Mouse (Mus musculus) CH12F3 (cell line): ENCODE data around the gene Prkce.

Experiments
- in situ Hi-C: fragments of 300-500 bp; cut with MboI; formaldehyde crosslinking; loops from 2 replicates; pipeline ENCODE4 v1.14.3; 2020; ENCODE audit warnings: low sequenced_read_pairs

Prkce gene

DNA sequence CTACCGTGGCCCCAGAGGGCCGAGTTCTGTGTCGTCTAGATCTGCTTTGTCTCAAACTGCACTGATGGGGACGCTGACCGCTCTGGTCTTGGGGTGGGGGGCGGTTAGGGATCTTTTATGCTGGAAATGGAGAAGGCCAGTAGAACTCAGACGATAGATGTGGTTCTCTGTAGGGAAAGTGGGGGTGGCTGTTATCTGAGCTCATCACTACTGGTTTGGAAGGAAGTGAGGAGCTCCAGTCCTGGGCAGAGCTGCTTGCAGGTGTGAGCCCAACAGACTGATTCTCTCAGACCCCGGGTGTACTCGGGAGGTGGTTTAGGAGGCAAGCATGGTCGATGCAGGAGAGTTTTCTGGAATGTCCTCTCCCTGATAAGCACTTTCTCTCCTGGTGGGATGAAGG, 157.7 kb downstream of the Prkce start:
- in situ Hi-C loops = no loop called here

DNA sequence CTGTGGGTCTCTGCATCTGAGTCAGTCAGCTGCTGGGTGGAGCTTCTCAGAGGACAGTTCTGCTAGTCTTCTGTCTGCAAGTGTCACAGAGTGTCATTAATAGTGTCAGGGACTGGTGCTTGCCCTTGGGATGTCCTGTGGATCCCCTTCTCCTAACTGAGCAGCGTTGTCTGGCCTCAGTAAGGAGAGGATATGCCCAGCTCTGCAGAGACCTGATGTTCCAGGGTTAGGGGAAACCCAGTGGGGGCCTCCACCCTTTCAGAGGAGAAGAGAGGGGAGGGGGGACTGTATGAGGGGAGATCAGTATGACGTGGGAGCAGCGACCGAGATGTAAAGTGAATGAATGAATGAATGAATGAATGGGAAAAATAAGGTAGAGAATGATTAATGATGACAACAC, 160.4 kb downstream of the Prkce start:
- in situ Hi-C loops = no loop called here

DNA sequence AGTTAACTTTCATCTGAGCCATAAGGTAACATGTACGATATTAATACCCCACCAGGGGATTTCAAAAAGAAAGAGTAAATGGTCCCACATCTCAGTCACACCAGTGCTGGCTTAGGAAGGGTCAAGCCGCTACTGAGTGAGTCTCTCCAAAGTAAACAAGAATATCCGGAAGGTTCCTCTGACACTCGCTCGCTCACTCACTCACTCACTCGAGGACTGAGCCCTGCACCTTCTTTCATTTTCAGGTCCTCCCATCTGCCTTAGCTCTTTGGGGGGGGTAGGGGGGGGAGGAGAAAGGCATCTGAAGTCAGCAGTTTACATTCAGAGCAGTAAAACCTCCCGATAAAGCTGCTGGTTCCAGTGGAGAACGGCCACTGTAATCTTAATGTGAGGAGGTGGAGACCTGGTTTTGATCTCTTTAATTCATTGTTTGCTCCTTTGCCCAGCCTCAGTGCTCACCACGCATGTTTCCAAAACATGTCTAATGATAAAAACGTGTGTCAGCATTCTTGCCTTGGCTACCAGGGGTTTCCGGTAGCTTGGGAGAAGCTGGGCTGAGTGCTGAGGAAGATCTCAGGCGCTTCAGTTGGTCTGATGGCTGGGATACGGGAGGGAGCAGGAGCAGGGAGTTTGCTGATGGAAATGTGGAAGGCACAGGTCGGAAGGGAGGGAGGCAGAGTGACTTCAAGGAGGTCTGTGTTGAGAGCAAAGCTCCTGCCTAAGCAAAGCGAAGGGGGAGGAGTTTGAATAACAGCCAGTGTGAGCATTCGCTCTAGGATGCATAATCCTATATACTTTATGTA, 161.9 kb downstream of the Prkce start:
- in situ Hi-C loops = no loop called here

DNA sequence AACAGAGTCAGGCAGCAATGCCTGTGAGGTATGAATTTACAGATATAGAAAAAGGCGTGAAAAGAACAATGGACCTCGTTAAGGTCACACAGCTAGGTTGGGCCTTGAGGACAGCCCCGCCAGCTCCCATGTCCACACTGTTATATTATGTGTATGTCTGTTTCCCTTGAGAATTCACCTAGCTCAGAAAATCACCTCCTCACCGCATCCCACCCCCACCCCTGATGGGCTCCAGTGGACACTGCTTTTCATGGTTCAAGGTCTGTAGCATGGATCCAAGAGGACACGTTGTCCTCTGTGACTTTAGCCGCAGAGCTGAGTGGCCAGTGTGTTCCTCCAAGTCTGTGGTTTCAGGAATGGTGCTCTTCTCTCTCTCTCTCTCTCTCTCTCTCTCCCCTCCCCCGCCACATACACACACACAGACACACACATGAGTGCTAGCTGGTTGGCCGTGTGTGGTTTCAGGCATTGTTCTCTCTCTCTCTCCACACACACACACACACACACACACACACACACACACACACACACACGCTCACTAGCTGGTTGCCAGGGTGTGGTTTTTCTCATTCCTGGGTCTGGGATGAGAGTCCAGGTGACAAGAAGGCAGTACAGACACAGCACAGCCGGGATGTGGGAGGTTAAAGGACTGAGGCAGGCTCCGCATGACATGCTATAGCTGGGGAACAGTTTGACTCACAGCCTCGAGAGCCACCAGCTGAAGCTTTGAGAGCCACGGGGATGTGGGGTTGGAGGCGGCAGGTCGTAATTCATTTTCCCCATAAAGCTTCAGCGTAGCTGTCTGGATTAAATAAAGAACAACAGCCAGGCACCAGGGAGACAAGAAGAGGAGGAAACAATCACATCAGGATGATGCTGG, 162.7 kb downstream of the Prkce start:
- in situ Hi-C loops = no loop called here

DNA sequence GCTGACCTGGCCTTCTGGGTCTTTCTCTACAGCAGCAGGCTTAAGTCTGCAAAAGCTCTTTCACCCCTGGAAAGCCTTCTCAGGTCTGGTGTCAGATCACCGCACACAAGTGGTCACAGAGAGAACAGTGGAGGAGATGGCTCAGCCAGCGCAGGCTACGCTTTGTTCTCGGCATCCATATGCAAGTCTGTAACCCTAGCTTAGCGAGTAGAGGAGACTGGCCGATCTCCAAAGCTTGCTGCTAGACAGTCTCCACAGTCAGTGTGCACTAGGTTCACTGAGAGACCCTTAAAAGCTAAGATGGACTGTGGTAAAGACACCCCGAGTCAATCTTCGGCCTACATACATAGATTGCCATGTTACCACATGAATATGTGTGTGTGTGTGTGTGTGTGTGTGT, 164.2 kb downstream of the Prkce start:
- in situ Hi-C loops = no loop called here

DNA sequence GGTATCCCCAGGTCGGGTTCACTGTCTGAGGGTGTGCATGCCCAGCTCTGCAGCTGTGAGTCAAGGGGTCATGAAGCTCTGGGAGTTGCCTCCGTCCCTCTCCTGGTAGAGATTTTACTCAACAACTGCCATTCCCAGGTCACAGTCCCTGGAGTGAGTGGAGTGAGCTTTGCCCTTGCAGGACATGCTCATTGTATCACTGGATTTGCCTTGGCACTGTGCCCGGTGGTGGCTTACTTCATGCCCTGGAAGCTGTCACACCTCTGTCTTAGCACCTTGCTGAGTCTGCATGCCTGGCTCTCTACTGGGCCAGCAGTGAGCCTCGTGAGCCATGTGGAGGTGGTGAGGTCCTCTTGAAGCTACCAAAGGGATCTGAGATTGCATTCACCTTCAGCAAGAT, 167.4 kb downstream of the Prkce start:
- in situ Hi-C loops = no loop called here

DNA sequence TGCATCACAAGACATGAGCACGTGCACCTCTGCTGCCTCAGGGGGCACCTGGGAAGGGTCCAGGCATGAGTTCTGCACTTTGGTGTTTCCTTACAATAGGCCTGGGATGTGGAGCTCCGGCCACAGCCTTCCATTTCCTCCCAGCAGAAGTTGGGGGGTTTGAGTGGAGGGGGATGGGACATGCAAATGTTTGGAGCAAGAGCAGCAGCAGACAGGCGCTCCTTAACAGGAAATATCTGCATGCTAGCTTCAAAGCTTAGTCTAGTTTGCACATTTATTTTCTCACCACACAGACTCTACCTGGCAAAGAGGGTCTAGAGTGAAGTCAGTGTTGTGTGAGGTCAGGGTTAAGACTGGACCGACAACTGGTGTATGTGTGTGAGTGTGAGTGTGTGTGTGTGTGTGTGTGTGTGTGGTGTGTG, 169.1 kb downstream of the Prkce start:
- in situ Hi-C loops = no loop called here

DNA sequence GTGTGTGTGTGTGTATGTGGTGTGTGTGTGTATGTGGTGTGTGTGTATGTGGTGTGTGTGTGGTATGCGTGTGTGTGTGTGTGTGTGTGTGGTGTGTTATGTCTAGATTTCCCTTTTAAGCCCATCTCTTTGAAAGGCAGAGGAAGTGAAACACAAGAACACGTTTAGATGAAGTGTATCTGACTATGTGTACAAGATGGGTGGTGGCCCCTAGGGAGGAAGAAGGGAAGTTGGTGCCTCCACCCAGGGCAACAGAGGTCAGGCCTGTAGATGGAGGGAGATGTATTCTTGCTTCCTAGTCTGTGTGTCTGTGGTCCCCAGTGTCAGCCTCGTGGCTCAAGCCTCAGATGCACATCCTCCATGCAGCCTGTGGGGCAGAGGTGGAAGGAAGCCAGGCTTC, 169.5 kb downstream of the Prkce start:
- in situ Hi-C loops = no loop called here

DNA sequence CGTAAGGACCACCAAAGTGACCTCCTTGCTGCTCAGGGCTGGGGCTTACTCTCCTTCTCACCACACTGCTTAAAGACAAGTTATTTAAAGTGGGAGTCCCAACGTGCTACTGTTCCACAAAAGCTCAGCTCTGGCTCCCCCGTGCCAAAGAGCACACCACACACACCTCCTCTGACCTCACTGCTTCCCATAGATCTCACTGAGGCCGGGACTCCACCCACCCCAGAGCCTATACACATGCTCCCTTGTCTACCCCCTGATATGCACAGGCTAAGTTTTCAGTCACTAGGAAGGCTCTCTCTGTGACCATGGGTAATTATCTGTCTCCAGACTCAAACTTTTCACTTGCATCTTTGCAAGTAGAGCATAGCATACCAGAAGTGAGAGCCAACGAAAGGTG, 170.7 kb downstream of the Prkce start:
- in situ Hi-C loops = no loop called here

DNA sequence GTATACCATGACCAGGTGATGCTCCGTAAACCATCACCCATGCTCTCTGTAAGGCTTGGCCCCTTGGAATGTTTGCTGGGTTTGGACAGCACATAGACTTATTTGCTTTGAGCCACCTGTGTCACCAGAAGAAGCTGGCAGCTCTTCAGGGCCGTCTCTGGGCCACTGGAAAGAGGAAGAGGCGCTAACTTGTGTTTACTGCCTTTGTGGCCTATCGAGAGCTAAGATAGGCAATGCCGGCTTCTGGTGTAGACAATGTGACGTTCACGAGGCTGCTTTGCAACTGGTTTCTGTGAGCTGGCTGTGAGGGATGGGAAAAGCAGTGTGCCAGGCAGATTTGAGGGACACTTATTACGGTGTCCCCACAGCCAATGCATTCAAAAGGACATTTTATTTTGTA, 176.4 kb downstream of the Prkce start:
- in situ Hi-C loops = no loop called here

DNA sequence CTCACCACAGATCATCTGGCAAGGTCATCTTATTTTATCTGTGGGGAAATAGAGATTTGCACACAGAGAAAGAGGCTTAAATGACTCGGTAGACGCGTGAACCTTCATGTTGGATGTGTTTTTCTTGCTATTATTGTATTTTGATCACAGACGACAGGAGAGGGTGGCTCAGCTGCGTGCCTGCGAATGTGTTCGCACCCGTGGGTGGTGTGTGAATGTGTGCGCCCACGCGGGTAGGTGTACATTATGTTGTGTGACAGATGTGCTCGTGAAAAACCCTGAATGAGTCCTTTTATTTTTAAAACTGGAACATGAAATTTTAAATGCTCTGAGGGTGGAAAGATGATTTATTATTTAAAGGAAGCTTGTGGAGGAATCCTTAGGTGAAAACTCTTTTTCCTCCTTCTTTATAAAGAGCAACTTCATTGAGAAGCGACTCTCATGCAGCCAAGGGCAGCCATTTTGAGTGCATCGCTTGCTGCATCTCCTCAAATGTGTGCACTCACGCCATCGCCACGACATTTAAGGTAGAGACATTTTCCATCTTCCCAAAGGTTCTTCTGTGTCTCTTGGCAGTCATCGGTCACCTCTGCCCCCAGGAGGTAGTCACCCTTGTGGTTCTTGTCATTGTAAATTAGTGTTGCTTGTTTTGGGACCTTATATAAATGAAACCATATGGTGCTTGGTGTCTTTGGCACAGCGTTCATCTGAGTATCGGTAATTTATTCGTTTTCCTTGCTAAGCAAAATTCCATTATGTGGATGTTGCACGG, 177.8 kb downstream of the Prkce start:
- in situ Hi-C loops = no loop called here

DNA sequence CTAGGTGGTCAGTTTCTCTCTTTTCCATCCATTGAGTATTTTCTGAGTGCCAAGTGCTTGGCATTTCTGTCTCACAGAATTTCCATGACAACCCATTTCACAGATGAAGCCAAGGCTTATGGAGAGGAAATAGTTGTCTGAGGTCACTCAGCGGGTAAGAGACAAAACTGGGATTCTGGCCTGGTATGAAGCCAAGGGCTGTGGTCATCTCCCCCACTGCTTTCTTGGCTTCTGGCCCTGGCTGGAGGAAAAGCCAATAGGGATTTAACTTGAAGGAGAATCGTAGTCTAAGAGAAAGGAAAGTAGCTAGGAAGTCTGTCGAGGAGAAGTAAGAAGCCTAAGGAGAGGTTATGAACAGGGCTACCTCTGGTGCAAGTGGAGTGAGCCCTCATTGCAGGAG, 182.7 kb downstream of the Prkce start:
- in situ Hi-C loops = no loop called here

DNA sequence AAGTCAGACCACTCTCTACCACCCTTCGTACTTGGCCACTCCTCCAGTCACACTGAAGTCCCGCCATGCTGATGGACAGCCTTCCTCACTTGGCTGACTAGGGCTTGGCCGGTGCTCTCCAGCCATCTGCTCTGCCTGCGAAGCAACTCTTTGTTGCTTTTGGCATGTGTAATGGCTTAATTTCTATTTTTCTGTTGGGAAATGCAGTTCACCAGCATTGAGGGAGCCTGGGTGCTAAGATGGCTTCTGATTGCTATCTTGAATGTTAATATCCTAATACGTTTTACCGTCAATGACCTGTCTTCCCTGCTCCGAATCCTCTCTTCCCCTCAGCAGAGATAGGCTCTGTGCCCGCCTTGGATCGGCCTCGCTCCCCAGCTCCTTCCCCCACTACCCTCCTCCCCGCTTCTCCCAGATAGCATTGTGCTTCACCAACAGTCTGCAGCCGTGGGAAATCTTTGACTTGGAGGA, 183.2 kb downstream of the Prkce start:
- in situ Hi-C loops = no loop called here

DNA sequence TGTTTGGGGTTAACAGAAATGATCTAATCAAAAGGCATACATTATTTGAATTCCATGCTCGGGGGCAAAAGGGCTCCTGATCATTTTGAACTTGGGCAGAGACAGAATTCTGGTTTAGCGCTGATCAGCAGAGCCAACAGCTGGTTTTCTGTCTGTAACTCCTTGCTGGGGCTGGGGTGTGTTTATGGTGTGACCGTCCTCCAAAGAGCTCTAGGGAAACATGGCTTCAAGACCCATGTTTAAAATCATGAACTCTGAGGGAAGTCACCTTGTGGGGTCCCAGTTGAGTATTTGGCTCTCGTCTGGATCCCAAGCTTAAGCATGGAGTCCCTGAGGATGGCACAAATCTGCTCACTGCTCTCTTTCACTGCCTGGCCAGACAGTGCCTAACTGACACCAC, 183.7 kb downstream of the Prkce start:
- in situ Hi-C loops = no loop called here

DNA sequence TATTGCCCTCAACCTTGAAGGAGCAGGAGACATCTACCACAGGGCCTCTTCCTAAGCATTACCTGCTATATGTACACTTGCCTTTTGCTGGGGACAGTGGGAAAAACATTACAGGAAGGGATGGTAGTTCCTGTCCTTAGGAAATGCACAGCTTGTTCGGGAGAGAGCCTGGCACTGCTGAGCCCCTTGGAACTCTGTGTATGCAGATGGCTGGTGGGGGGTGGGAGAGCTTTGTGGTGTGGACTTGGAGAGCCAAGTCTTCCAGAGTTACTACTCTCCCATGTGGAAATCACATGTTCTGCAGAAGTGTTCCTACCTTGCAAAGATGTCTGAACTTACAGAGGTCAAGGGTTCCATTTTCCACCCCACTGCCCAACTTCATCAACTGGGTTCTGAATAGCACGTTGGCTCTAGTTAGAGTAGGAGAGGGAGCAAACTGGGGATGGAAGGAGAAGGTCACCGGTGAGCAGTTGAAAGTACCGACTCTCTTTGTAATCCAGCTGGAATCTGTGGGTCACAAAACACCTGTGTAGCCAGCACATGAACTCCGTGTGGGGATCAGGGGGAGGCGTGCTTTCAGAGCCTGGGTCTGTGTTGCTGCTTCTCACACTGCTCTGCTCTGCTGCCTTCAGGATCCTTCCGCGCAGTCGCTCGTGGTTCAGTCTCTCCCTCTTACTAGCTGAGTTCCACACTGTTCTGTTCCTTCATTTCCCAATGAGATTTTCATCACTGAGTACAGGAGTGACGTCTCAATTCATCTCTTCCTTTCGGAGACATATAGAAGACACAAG, 184.9 kb downstream of the Prkce start:
- in situ Hi-C loops = no loop called here

DNA sequence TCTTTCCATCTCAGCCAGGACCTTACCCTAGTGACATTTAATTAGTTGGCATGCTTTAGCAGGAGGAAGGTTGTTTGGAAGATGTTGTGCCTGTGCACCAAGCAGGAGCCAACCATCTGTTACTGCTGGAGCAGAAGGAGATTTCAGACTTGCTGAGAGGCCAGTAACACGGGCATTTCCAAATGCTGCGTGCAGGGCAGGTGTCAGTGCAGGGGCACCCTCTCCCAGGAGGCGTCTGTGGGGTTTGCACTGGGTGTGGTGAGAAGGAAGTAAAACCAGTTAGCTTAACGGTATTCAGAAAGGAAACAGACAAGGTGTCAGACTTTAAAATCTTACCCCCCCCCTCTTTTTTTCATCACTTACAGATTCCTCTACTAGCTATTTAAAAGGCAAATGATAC, 186.1 kb downstream of the Prkce start:
- in situ Hi-C loops = no loop called here

DNA sequence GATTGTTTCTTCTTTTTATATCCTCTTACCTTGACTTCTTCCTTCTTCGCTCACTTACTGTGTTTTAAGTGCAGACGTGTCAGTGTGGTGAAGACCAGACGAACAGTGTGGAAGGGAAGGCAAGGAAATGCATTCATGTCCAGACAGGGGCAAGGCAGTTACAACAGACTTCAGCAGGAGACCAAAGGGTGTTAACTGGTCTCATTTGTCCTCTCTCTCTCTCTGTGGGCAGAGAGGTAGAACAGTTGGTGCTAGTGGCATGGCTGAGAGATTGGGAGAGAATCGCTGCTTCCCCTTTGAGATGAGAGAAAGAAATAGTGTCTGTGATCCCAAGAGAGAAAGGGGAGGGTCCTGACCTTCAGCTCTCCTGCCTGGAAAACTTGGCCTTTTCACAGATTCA, 186.5 kb downstream of the Prkce start:
- in situ Hi-C loops = no loop called here

DNA sequence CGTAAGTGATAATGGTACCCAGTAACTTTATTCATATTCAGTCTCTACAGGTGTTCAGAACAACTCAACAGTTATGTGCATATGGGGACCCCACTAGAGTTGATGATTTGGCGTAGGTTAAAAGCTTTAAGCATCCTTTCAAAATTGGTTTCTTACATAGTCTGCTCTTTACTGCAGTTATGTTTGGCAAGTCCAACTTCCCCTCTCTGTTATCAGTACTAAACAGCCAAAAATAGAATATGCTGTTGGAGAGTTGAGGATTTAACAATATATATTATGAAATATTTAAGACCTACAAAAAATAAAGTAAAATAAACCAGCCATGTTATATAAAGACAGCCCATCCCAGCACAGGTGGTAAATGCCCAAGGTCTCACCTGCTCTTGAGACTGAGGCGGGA, 187.3 kb downstream of the Prkce start:
- in situ Hi-C loops = no loop called here

DNA sequence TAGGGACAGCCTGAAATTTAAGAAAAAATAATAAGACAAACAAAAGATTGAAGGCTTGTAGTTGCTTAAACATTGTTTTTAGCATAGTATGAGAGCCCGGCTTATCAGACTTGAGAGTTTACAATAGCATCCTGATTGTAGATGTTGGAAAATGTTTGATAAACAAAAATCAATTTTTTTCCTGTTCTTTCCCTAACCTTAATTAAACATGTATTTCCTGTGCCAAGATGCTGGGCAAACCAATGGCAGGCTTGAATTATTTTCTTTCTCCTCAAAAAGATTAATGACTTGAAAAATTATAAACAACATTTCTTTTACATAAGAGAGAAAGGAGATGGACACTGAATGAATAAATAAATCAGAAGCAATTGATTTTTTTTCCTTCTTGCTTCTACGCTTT, 187.7 kb downstream of the Prkce start:
- in situ Hi-C loops = no loop called here

DNA sequence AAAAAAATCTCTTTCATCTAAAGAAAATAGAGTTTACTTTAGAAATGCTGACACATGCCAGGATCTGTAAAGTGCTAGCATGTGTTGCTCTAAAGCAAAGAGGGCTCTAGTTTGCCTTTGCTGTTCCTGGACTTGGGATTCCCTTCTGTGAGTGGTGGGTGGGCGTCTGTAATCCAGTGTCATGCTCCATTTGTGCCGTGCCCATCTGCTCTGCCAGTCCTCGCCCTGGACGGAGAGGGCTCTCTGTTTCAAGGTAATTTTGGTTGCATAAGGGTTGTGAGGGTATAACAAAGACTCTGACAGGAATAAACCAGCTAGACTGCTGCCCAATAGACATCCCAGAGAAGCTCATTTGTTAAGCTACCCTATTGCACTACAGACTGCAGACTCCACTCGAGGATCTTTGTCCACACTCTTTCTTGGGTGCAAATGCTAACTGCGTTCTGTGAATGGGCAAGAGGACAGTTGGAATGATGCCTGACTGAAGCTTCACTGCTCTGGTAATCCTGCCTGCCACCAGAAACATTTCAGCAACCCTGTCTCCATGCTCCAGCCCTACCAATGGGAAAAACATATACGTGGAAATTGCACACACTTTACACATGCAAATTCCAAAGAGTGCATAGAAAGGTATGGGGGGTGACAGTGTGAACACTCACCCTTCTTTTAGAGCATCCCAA, 188.3 kb downstream of the Prkce start:
- in situ Hi-C loops = no loop called here
